Mouse (Mus musculus) thymus, adult 2 months (tissue): ENCODE data around the gene Zscan21.

ENCODE experiments used
- CTCF ChIP-seq: fragments of 200-500 bp; IDR thresholded peaks from 2 replicates; pipeline ENCODE4 v1.5.1; 2012; ENCODE audit warnings: mild to moderate bottlenecking, control low read depth, low read length, moderate library complexity, borderline replicate concordance; ENCODE audit not compliant: control insufficient read depth, poor library complexity, insufficient read depth; ENCODE audit errors: extremely low read depth
- POLR2A ChIP-seq: fragments of 200-500 bp; IDR thresholded peaks from 2 replicates; pipeline ENCODE4 v1.6.1; 2012; ENCODE audit warnings: mild to moderate bottlenecking, low read length, control low read depth, moderate library complexity; ENCODE audit not compliant: control insufficient read depth, poor library complexity, insufficient read depth; ENCODE audit errors: extremely low read depth

DNA sequence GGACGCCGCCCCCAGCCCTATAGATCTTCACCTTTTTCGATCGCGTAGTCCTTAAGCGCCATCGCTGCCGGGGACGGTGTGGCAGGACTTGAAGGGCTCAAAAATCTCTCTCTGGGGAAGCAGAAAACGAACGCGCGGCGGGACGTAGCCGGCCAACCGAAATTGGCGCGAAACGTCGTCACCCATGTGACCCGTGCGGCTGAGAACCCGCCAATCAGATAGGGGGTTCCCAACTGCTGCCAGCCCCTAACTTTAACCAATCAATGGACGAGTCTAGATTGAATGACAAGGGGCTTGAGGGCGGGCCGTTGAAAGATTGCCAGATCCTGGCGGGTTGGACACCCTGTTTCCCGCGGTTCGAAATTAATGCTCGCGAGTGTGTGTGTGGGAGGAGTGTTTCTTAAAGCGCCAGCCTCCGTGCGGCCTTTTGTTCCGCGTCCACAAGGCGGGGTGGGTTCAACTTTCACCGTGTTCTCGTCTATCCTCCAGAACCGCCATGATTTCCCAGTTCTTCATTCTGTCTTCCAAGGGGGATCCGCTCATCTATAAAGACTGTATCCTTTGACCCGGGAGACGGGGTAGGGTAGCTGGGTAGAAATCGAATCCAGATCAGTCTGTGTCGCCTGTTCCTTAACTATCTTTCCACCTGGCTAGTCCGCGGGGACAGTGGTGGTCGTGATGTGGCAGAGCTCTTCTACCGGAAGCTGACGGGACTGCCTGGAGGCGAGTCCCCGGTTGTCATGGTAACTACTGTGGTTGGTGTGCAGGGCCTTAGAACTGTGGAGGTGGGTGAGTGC is 55.2 kb downstream of the Zscan21 start, which contains the start of the genes Ap4m1 and Mcm7:
- TF ChIP-seq CTCF (no peak), POLR2A (peak; percentile 48; the same call in 1 of the 2 replicates)
